Comparison of ENCODE assay signal across 14 mouse cellular contexts in genomic region chr8:12324991-12325601, GRCm38 (mm10). TPM values are rescaled to one million over a fixed set of nuclear protein-coding genes. Genes with fewer than 3 reads are reported as not detected.
DNase-seq lines count a peak whose midpoint lies in the region; ATAC-seq lines count a peak whose summit lies in the region.
"Had no signal": no experiment of that assay in that cellular context is flagged by ENCODE, and none has a peak within 500 bp of the region (broad histone marks: within the 10 kb centered on the region; RNA-seq: fewer than 3 reads in every experiment).

No protein-coding gene starts in this region.

- intact Hi-C loops in heart, postnatal 25 days (cut with DNase I) = no loop called here

- H3K4me2 ChIP-seq in heart, embryonic 14.5 days (ENCODE audit: low read length) = peak overlapping the region; percentile 31
- H3K4me2 ChIP-seq in embryonic facial prominence, embryonic 13.5 days = peak overlapping the region; percentile 23
- peak overlapping the region; percentile 24; the same call in 1 of the 2 replicates for H3K4me2 ChIP-seq in hindbrain, embryonic 16.5 days (ENCODE audit: low read length)
- H3K4me2 ChIP-seq in neural tube, embryonic 13.5 days = 0 out of 2 replicates have a peak overlapping the region, but pooled peaks have one; percentile 30
- H3K4me2 ChIP-seq: liver, embryonic 12.5 days had no signal

- 14% methylated on average over 16 of the region's 16 CpGs for WGBS in heart, embryonic 14.5 days
- 16% methylated on average over 16 of the region's 16 CpGs for WGBS in embryonic facial prominence, embryonic 13.5 days
- 14% methylated on average over 16 of the region's 16 CpGs for WGBS in hindbrain, embryonic 16.5 days
- WGBS in neural tube, embryonic 13.5 days = 20% methylated on average over 16 of the region's 16 CpGs

- DNase-seq in heart, postnatal 25 days (ENCODE audit: low spot score) = no peak
- no peak for DNase-seq in left cerebral cortex, adult 11 months (ENCODE audit: low spot score)
- DNase-seq in kidney, postnatal 36 days = no peak
- DNase-seq in thymus, postnatal 0 days (ENCODE audit: low spot score) = no peak
- DNase-seq: cerebellum, adult 9-10 months; heart, postnatal 14 days; right cerebral cortex, postnatal 14 days had no signal

- no peaks in the 10 kb centered on the region for H3K9me3 ChIP-seq in heart, embryonic 14.5 days (ENCODE audit: control insufficient read depth, low read length)
- no peaks in the 10 kb centered on the region for H3K9me3 ChIP-seq in embryonic facial prominence, embryonic 13.5 days
- no peaks in the 10 kb centered on the region for H3K9me3 ChIP-seq in hindbrain, embryonic 16.5 days (ENCODE audit: control insufficient read depth, low read length)
- H3K9me3 ChIP-seq in neural tube, embryonic 13.5 days = no peaks in the 10 kb centered on the region
- H3K9me3 ChIP-seq: liver, embryonic 12.5 days had no signal

- no peak overlapping the region for H3K4me3 ChIP-seq in heart, embryonic 14.5 days (ENCODE audit: control insufficient read depth in 1 of 2, insufficient read depth in 1 of 2, low read depth in 1 of 2, low read length in 2 of 2)
- H3K4me3 ChIP-seq in embryonic facial prominence, embryonic 13.5 days = no peak overlapping the region
- H3K4me3 ChIP-seq in hindbrain, embryonic 16.5 days (ENCODE audit: low read length) = no peak overlapping the region
- H3K4me3 ChIP-seq in neural tube, embryonic 13.5 days = no peak overlapping the region
- H3K4me3 ChIP-seq: liver, embryonic 12.5 days had no signal

- ATAC-seq in heart, embryonic 14.5 days (ENCODE audit: insufficient number of reproducible peaks, insufficient read depth, low FRiP score, low read depth) = no peak
- ATAC-seq in embryonic facial prominence, embryonic 13.5 days (ENCODE audit: insufficient number of reproducible peaks, insufficient read depth, low FRiP score, low TSS enrichment, low read depth) = no peak
- no peak for ATAC-seq in hindbrain, embryonic 16.5 days
- ATAC-seq in neural tube, embryonic 13.5 days (ENCODE audit: low read depth) = no peak
- ATAC-seq: CD4-positive, CD25-positive, alpha-beta regulatory T cell, adult 4 months; liver, embryonic 12.5 days had no signal

- no peaks in the 10 kb centered on the region for H3K36me3 ChIP-seq in heart, embryonic 14.5 days (ENCODE audit: control insufficient read depth, insufficient read depth, low read length)
- no peaks in the 10 kb centered on the region for H3K36me3 ChIP-seq in embryonic facial prominence, embryonic 13.5 days
- H3K36me3 ChIP-seq in hindbrain, embryonic 16.5 days (ENCODE audit: control insufficient read depth, insufficient read depth, low read length) = no peaks in the 10 kb centered on the region
- no peaks in the 10 kb centered on the region for H3K36me3 ChIP-seq in neural tube, embryonic 13.5 days
- H3K36me3 ChIP-seq: liver, embryonic 12.5 days had no signal

- peaks cover 25% of the 10 kb centered on the region in 2 experiments for H3K4me1 ChIP-seq in heart, embryonic 14.5 days (ENCODE audit: control insufficient read depth in 2 of 2, insufficient read depth in 2 of 2, low read length in 2 of 2)
- peaks cover 20% of the 10 kb centered on the region for H3K4me1 ChIP-seq in embryonic facial prominence, embryonic 13.5 days
- H3K4me1 ChIP-seq in hindbrain, embryonic 16.5 days (ENCODE audit: control insufficient read depth, insufficient read depth, low read depth, low read length) = peaks cover 33% of the 10 kb centered on the region
- peaks cover 55% of the 10 kb centered on the region for H3K4me1 ChIP-seq in neural tube, embryonic 13.5 days (replicated peaks)
- H3K4me1 ChIP-seq: liver, embryonic 12.5 days had no signal

- peaks cover 20% of the 10 kb centered on the region for H3K27me3 ChIP-seq in heart, embryonic 14.5 days (ENCODE audit: control insufficient read depth, insufficient read depth, low read length)
- H3K27me3 ChIP-seq in embryonic facial prominence, embryonic 13.5 days = peaks cover 85% of the 10 kb centered on the region
- H3K27me3 ChIP-seq in hindbrain, embryonic 16.5 days (replicated peaks; ENCODE audit: control insufficient read depth, insufficient read depth, low read length) = peaks cover 27% of the 10 kb centered on the region
- peaks cover 71% of the 10 kb centered on the region for H3K27me3 ChIP-seq in neural tube, embryonic 13.5 days

- 0 out of 2 replicates have a peak overlapping the region, but pooled peaks have one; percentile 5 for H3K9ac ChIP-seq in heart, embryonic 14.5 days (ENCODE audit: low read length)
- H3K9ac ChIP-seq in embryonic facial prominence, embryonic 13.5 days = no peak overlapping the region
- H3K9ac ChIP-seq in hindbrain, embryonic 16.5 days (ENCODE audit: low read depth, low read length) = peak overlapping the region; percentile 10; the same call in 1 of the 2 replicates
- no peak overlapping the region for H3K9ac ChIP-seq in neural tube, embryonic 13.5 days
- H3K9ac ChIP-seq: liver, embryonic 12.5 days had no signal

- no peak overlapping the region for H3K27ac ChIP-seq in heart, embryonic 14.5 days (replicated peaks in 1 of 2; ENCODE audit: control insufficient read depth in 1 of 2, insufficient read depth in 1 of 2, low read depth in 2 of 2, low read length in 2 of 2)
- H3K27ac ChIP-seq in embryonic facial prominence, embryonic 13.5 days = no peak overlapping the region
- H3K27ac ChIP-seq in hindbrain, embryonic 16.5 days (ENCODE audit: low read depth, low read length) = no peak overlapping the region; the same call in 1 of the 2 replicates
- no peak overlapping the region for H3K27ac ChIP-seq in neural tube, embryonic 13.5 days (replicated peaks)
- H3K27ac ChIP-seq: liver, embryonic 12.5 days had no signal

RNA-seq across cellular contexts. Expression of gene A230072I06Rik, which starts 46.5 kb away (rescaled TPM):
- polyA plus RNA-seq in heart, embryonic 14.5 days (2014; fragmentation: Nextera tagmentation; extraction: Ambion mirVana) = not detected in 2 replicates
- not detected for total RNA-seq in heart, postnatal 25 days (2021)
- polyA plus RNA-seq in embryonic facial prominence, embryonic 13.5 days (2015; fragmentation: Nextera tagmentation; extraction: Ambion mirVana) = not detected in 2 replicates
- 0.08 TPM in 1 of 2 replicates, not detected in the other for polyA plus RNA-seq in hindbrain, embryonic 16.5 days (2015; fragmentation: Nextera tagmentation; extraction: Ambion mirVana)
- polyA plus RNA-seq in neural tube, embryonic 13.5 days (2015; fragmentation: Nextera tagmentation; extraction: Ambion mirVana) = not detected in 2 replicates
- polyA plus RNA-seq in thymus, postnatal 0 days (2015; fragmentation: Nextera tagmentation; extraction: Ambion mirVana) = not detected in 2 replicates
- total RNA-seq: heart, postnatal 14 days; megakaryocyte progenitor cell, adult 5-6 weeks had no signal
- polyA plus RNA-seq: CD4-positive, CD25-positive, alpha-beta regulatory T cell, adult 4 months; liver, embryonic 12.5 days had no signal

Comparison
In these comparisons a context has a peak if more than half of its experiments do, and no peak if none do; other contexts are left out.
1. H3K9ac ChIP-seq: peak in heart, embryonic 14.5 days (single experiment) and hindbrain, embryonic 16.5 days (single experiment); none in embryonic facial prominence, embryonic 13.5 days (single experiment) and neural tube, embryonic 13.5 days (single experiment).
2. Peak in every context shown above with its lines, with median percentiles within 50 percentile points of each other: H3K4me2 ChIP-seq.